9 mouse cellular contexts compared by ENCODE assay signal in genomic region chr2:122636686-122637085, GRCm38 (mm10). TPM values are rescaled to one million over a fixed set of nuclear protein-coding genes. Genes with fewer than 3 reads are reported as not detected.
DNase-seq lines count a peak whose midpoint lies in the region; ATAC-seq and TF ChIP-seq lines count a peak whose summit lies in the region.
"Had no signal": no experiment of that assay in that cellular context is flagged by ENCODE, and none has a peak within 500 bp of the region (broad histone marks: within the 10 kb centered on the region; RNA-seq: fewer than 3 reads in every experiment).

Gene AA467197 (plus strand): TSS chr2:122636986.

- TF ChIP-seq POLR2A in CH12.LX (IDR thresholded peaks at IDR 0.05; ENCODE audit: low read depth, low read length), result no peak

- H3K9ac ChIP-seq in CH12.LX (ENCODE audit: insufficient read depth, low read depth), result peak within 1 kb of the TSS; percentile 93
- no peak within 1 kb of the TSS for H3K9ac ChIP-seq in heart, postnatal 0 days (replicated peaks; ENCODE audit: low read depth, low read length)
- 0 out of 2 replicates have a peak within 1 kb of the TSS, but pooled peaks have one; percentile 21 for H3K9ac ChIP-seq in liver, embryonic 16.5 days (ENCODE audit: low read depth, low read length)

- 43% methylated on average over 3 of the region's 3 CpGs for WGBS in heart, postnatal 0 days
- WGBS in liver, embryonic 16.5 days (ENCODE audit: insufficient replicate concordance), result 33% methylated on average over 3 of the region's 3 CpGs

- ATAC-seq in heart, postnatal 0 days (ENCODE audit: insufficient read depth, low read depth), result no peak
- ATAC-seq in liver, embryonic 16.5 days (ENCODE audit: low read depth), result no peak

- intact Hi-C loops in gastrocnemius, adult 2 months (cut with DNase I), result loop anchor here (10.0 kb wide), 2 partner anchors 118 to 262 kb away; no protein-coding TSS in a partner anchor

- no peak within 1 kb of the TSS for H3K27ac ChIP-seq in gastrocnemius, adult 2 months
- no peak within 1 kb of the TSS for H3K27ac ChIP-seq in CH12.LX (ENCODE audit: insufficient read depth, low read depth)
- H3K27ac ChIP-seq in heart, postnatal 0 days (ENCODE audit: low read depth), result no peak within 1 kb of the TSS
- no peak within 1 kb of the TSS for H3K27ac ChIP-seq in liver, embryonic 16.5 days (ENCODE audit: low read length)

- peaks cover 5% of the 10 kb centered on the region for H3K79me2 ChIP-seq in CH12.LX (replicated peaks; ENCODE audit: control insufficient read depth, extremely low read depth, insufficient read depth, poor library complexity, severe bottlenecking)

- dilution Hi-C loops in CH12.LX (cut with MboI; ENCODE audit: extremely low pct_ligation_motif_present, extremely low pct_unique_long_range_greater_than_20kb, low sequenced_read_pairs), result no loop called here

- no peak for TF ChIP-seq RAD21 in CH12.LX (IDR thresholded peaks at IDR 0.05; ENCODE audit: low read depth, low read length)

- H3K4me2 ChIP-seq in CH12.LX (ENCODE audit: insufficient read depth, low read depth, poor library complexity, severe bottlenecking), result peak within 1 kb of the TSS; percentile 68
- H3K4me2 ChIP-seq in heart, postnatal 0 days (ENCODE audit: low read depth, low read length), result peak within 1 kb of the TSS; percentile 61
- H3K4me2 ChIP-seq in liver, embryonic 16.5 days (ENCODE audit: low read depth, low read length), result peak within 1 kb of the TSS; percentile 56

- no peak for TF ChIP-seq CTCF in gastrocnemius, adult 2 months (IDR thresholded peaks at IDR 0.05)
- TF ChIP-seq CTCF in CH12.LX (conservative IDR thresholded peaks at IDR 0.05 in 1 of 2, IDR thresholded peaks at IDR 0.05 in 1 of 2; ENCODE audit: low read depth in 2 of 2, low read length in 2 of 2), result no peak
- no peak for TF ChIP-seq CTCF in heart, postnatal 0 days (IDR thresholded peaks at IDR 0.05; ENCODE audit: low read depth)

- no peaks in the 10 kb centered on the region for H3K9me3 ChIP-seq in CH12.LX (replicated peaks; ENCODE audit: low read length)
- no peaks in the 10 kb centered on the region for H3K9me3 ChIP-seq in heart, postnatal 0 days (replicated peaks; ENCODE audit: control insufficient read depth, low read length)
- H3K9me3 ChIP-seq in liver, embryonic 16.5 days (replicated peaks; ENCODE audit: control insufficient read depth, low read length), result no peaks in the 10 kb centered on the region

- no peak for DNase-seq in gastrocnemius, adult 2 months
- no peak for DNase-seq in gastrocnemius, postnatal 10 days
- DNase-seq in CH12.LX (ENCODE audit: extremely low read depth), result no peak
- DNase-seq in heart, postnatal 0 days (ENCODE audit: low spot score), result no peak
- DNase-seq in frontal cortex, postnatal 36 days (ENCODE audit: low spot score in 2 of 2), result no peak
- no peak for DNase-seq in right cerebral cortex, postnatal 14 days
- no peak for DNase-seq in urinary bladder, postnatal 36 days (ENCODE audit: low spot score in 2 of 2)
- DNase-seq: kidney, postnatal 25 days had no signal

- peaks cover 0 to 16% of the 10 kb centered on the region in 2 experiments; a peak in 2 of 4 replicates for H3K4me1 ChIP-seq in CH12.LX (ENCODE audit: control insufficient read depth in 1 of 2, insufficient read depth in 2 of 2)
- peaks cover 3% of the 10 kb centered on the region; the same call in 1 of the 2 replicates for H3K4me1 ChIP-seq in heart, postnatal 0 days (ENCODE audit: control insufficient read depth, insufficient read depth)
- peaks cover 3% of the 10 kb centered on the region; the same call in 1 of the 2 replicates for H3K4me1 ChIP-seq in liver, embryonic 16.5 days (ENCODE audit: control insufficient read depth, low read depth, low read length)

- no peak for TF ChIP-seq EP300 in CH12.LX (IDR thresholded peaks at IDR 0.05; ENCODE audit: low read length)
- TF ChIP-seq EP300 in heart, postnatal 0 days (IDR thresholded peaks at IDR 0.05; ENCODE audit: low read depth), result no peak

- peak within 1 kb of the TSS; percentile 75 for H3K4me3 ChIP-seq in gastrocnemius, adult 2 months
- H3K4me3 ChIP-seq in CH12.LX (replicated peaks in 1 of 3; ENCODE audit: low read depth in 2 of 3, low read length in 2 of 3, poor library complexity in 1 of 3), result peak within 1 kb of the TSS; percentile 44 to 65 (median 64)
- peak within 1 kb of the TSS; percentile 40 for H3K4me3 ChIP-seq in heart, postnatal 0 days (ENCODE audit: low read depth, low read length)
- H3K4me3 ChIP-seq in liver, embryonic 16.5 days (ENCODE audit: low read depth, low read length), result peak within 1 kb of the TSS; percentile 52

- in situ Hi-C loops in CH12.LX (cut with MboI; ENCODE audit: low pct_ligation_motif_present, low pct_unique_long_range_greater_than_20kb, low sequenced_read_pairs), result loop anchor here (10.0 kb wide), 1 partner anchor 118 kb away; no protein-coding TSS in a partner anchor

- H3K36me3 ChIP-seq in CH12.LX (replicated peaks in 1 of 2; ENCODE audit: control insufficient read depth in 1 of 2, insufficient read depth in 1 of 2, low read length in 1 of 2), result peaks cover 26 to 29% of the 10 kb centered on the region in 2 experiments
- peaks cover 20% of the 10 kb centered on the region for H3K36me3 ChIP-seq in heart, postnatal 0 days (replicated peaks; ENCODE audit: control insufficient read depth, insufficient read depth, low read length)
- peaks cover 4% of the 10 kb centered on the region for H3K36me3 ChIP-seq in liver, embryonic 16.5 days (ENCODE audit: control insufficient read depth, insufficient read depth)

- H3K27me3 ChIP-seq in CH12.LX (replicated peaks), result peaks cover 2% of the 10 kb centered on the region
- 0 out of 2 replicates have a peak, but pooled peaks cover 16% of the 10 kb centered on the region for H3K27me3 ChIP-seq in heart, postnatal 0 days (ENCODE audit: control insufficient read depth, insufficient read depth, low read length)
- peaks cover 11% of the 10 kb centered on the region for H3K27me3 ChIP-seq in liver, embryonic 16.5 days (ENCODE audit: control insufficient read depth, insufficient read depth, low read depth, low read length)

TF ChIP-seq in CH12.LX, 34 proteins besides CTCF, POLR2A, EP300 and RAD21:
- no peak for TF ChIP-seq MEF2A (IDR thresholded peaks at IDR 0.05; ENCODE audit: borderline replicate concordance, low read depth, low read length)
- no peak for TF ChIP-seq GABPA (IDR thresholded peaks at IDR 0.05; ENCODE audit: insufficient replicate concordance, low read depth, low read length)
- TF ChIP-seq SMC3 (IDR thresholded peaks at IDR 0.05; ENCODE audit: low read depth, low read length), result no peak
- no peak for TF ChIP-seq POLR2AphosphoS2 (IDR thresholded peaks at IDR 0.05; ENCODE audit: low read depth, low read length)
- TF ChIP-seq JUN (IDR thresholded peaks at IDR 0.05; ENCODE audit: insufficient read depth, low read depth, low read length), result no peak
- TF ChIP-seq USF2 (conservative IDR thresholded peaks at IDR 0.05; ENCODE audit: low read depth, low read length), result no peak
- TF ChIP-seq E2F4 (IDR thresholded peaks at IDR 0.05; ENCODE audit: insufficient replicate concordance, low read depth, low read length), result no peak

RNA-seq across cellular contexts. Expression of gene AA467197, which starts in this region (rescaled TPM):
- under 1 TPM in 1 of 2 experiments, not detected in 1; 0.54 TPM for total RNA-seq in gastrocnemius, adult 2 months (2021)
- under 1 TPM in 1 of 2 experiments, not detected in 1; 0.34 TPM for total RNA-seq in gastrocnemius, postnatal 10 days (2021)
- total RNA-seq in CH12.LX (2012; rRNA removed) (13.7 and 30.4 TPM in 2 replicates), CH12.LX (2014; rRNA removed) (6.4 and 6.6 TPM in 2 replicates)
- 3.1 and 3.7 TPM in 2 replicates for polyA plus RNA-seq in CH12.LX (2012; ENCODE audit: insufficient read length, low read depth)
- total RNA-seq in heart, postnatal 0 days (2014; rRNA removed; ENCODE audit: low replicate concordance), result 2.5 TPM in 1 of 2 replicates, not detected in the other
- 0.16 TPM in 1 of 2 replicates, not detected in the other for polyA plus RNA-seq in heart, postnatal 0 days (2015; fragmentation: Nextera tagmentation; extraction: Ambion mirVana)
- 1.7 and 2.5 TPM in 2 replicates for polyA plus RNA-seq in liver, embryonic 16.5 days (2015; fragmentation: Nextera tagmentation; extraction: Ambion mirVana)
